Mouse (Mus musculus) kidney, postnatal 0 days (tissue): Measurements from ENCODE around the gene Ccdc92b. TPM values are rescaled to one million over a fixed set of nuclear protein-coding genes. Genes with fewer than 3 reads are reported as not detected.

Source experiments
- ATAC-seq: fragments of 200-750 bp; cut with Nextera tagmentation; replicated peaks from 2 replicates; pipeline ENCODE4 v1.8.0; 2017; ENCODE audit warnings: low read depth, moderate number of reproducible peaks, moderate TSS enrichment, moderate library complexity; ENCODE audit not compliant: low FRiP score
- DNase-seq: peaks from one replicate; pipeline ENCODE4 v3.0.0-alpha.2; 2016; ENCODE audit warnings: low spot score
- H3K27ac ChIP-seq: fragments of 300-500 bp; sonication (generic); 2 replicates; pipeline ENCODE4 v1.5.1; 2014; ENCODE audit warnings: mild to moderate bottlenecking
- H3K27me3 ChIP-seq: fragments of 300-500 bp; sonication (generic); 2 replicates; pipeline ENCODE4 v1.6.1; 2014; ENCODE audit warnings: low read length, mixed read lengths; ENCODE audit not compliant: insufficient read depth
- H3K36me3 ChIP-seq: fragments of 300-500 bp; sonication (generic); 2 replicates; pipeline ENCODE4 v1.6.1; 2014; ENCODE audit warnings: low read length, mixed read lengths; ENCODE audit not compliant: insufficient read depth
- H3K4me1 ChIP-seq: fragments of 300-500 bp; sonication (generic); replicated peaks from 2 replicates; pipeline ENCODE4 v1.6.1; 2014; ENCODE audit warnings: antibody characterized with exemption, low read length, mixed read lengths; ENCODE audit not compliant: insufficient read depth
- H3K4me2 ChIP-seq: fragments of 300-500 bp; sonication (generic); 2 replicates; pipeline ENCODE4 v1.6.1; 2014; ENCODE audit warnings: mild to moderate bottlenecking, low read length, moderate library complexity, mixed read lengths
- H3K4me3 ChIP-seq: fragments of 300-500 bp; sonication (generic); replicated peaks from 2 replicates; pipeline ENCODE4 v1.5.1; 2014; ENCODE audit warnings: low read depth, low read length
- H3K9ac ChIP-seq: fragments of 300-500 bp; sonication (generic); 2 replicates; pipeline ENCODE4 v1.6.1; 2014; ENCODE audit warnings: low read depth, low read length
- H3K9me3 ChIP-seq: fragments of 300-500 bp; sonication (generic); replicated peaks from 2 replicates; pipeline ENCODE4 v1.6.1; 2016; ENCODE audit warnings: low read length, inconsistent platforms, mixed read lengths
- CTCF ChIP-seq: IDR thresholded peaks from 2 replicates; pipeline ENCODE4 v1.5.1; 2016; ENCODE audit warnings: antibody characterized with exemption, low read depth, mild to moderate bottlenecking, moderate library complexity
- WGBS: fragments of 180-500 bp; shearing (Covaris S2); extraction: QIAGEN DNeasy Blood & Tissue Kit; methylation state at CpG from one replicate; pipeline ENCODE4 v1.1.7; 2014; 5-methylcytosine and 5-hydroxymethylcytosine counted together
- polyA plus RNA-seq: library from polyadenylated mRNA; unstranded; fragments of >200 nt; fragmentation: Nextera tagmentation; extraction: Ambion mirVana; gene quantifications from 2 replicates; pipeline ENCODE4 v1.2.1, GENCODE M21; 2015

Ccdc92b gene
- polyA plus RNA-seq, 1 experiment from 2014 or later, result 0.33 TPM

GRCm38 (mm10) chr11:74590239-74590596 is 29.2 kb upstream of the Ccdc92b start:
- H3K27me3 ChIP-seq, result peaks cover 29% of the 10 kb centered on the region
- H3K9ac ChIP-seq, result no peak overlapping the region
- peak overlapping the region; percentile 52 for H3K4me2 ChIP-seq
- no peak for ATAC-seq
- H3K36me3 ChIP-seq, result no peaks in the 10 kb centered on the region
- no peaks in the 10 kb centered on the region; the same call in 1 of the 2 replicates for H3K4me1 ChIP-seq
- no peak for DNase-seq
- no peaks in the 10 kb centered on the region for H3K9me3 ChIP-seq
- TF ChIP-seq CTCF, result no peak
- H3K4me3 ChIP-seq, result peak overlapping the region; percentile 26
- no peak overlapping the region for H3K27ac ChIP-seq
- WGBS, result 1% methylated on average over 25 of the region's 25 CpGs

DNA sequence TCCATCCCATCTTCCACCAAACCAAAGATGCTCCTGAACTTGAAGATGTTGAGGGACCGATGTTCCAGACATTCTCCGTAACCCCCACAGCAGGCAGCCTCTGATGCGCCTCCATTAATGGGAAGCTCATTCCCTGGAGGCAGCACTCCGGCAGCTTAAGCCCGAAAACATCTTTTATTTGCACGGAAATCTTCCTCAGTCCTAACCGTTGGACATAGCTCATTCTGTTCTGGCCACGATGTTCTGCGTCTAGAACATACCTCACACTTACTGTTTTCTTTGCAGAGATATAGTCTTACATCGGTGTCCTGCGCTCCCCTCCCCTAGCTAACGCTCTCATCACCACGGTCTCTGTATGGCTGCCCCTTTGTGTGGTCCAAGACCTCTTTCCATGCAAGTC is 28.7 kb upstream of the Ccdc92b start:
- 31% methylated on average over 13 of the region's 13 CpGs for WGBS
- Histone ChIP-seq H3K4me1 (no peaks in the 10 kb centered on the region; the same call in 1 of the 2 replicates), H3K36me3 (no peaks in the 10 kb centered on the region), H3K4me3 (no peak overlapping the region), H3K27ac (no peak overlapping the region), H3K9me3 (no peaks in the 10 kb centered on the region), H3K27me3 (peaks cover 29% of the 10 kb centered on the region), H3K9ac (no peak overlapping the region), H3K4me2 (no peak overlapping the region)
- no peak for TF ChIP-seq CTCF
- no peak for DNase-seq
- ATAC-seq, result no peak

DNA sequence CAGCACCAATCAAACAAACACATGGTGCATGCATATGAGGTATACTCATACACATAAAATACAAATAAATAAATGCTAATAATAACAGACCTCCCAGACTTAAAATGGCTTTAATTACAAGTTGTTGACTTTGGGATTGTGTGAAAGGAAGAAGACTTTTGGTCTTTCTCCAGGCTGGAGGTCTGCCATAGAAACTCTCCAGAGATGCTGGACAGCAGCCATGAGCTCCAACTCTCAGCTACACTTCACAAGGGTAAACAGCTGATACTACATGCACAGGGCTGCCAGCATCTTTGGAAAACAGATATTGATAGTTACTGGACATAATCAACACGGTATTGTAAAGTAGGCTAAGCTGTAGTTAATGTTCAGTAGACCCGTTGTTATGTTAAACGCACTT is 27.2 kb upstream of the Ccdc92b start:
- H3K27ac ChIP-seq, result no peak overlapping the region
- DNase-seq, result no peak
- H3K4me2 ChIP-seq, result no peak overlapping the region
- H3K4me3 ChIP-seq, result no peak overlapping the region
- no peaks in the 10 kb centered on the region; the same call in 1 of the 2 replicates for H3K4me1 ChIP-seq
- no peak overlapping the region for H3K9ac ChIP-seq
- no peaks in the 10 kb centered on the region for H3K9me3 ChIP-seq
- TF ChIP-seq CTCF, result no peak
- H3K27me3 ChIP-seq, result peaks cover 29% of the 10 kb centered on the region
- ATAC-seq, result no peak
- 78% methylated on average over 3 of the region's 3 CpGs for WGBS
- H3K36me3 ChIP-seq, result no peaks in the 10 kb centered on the region

DNA sequence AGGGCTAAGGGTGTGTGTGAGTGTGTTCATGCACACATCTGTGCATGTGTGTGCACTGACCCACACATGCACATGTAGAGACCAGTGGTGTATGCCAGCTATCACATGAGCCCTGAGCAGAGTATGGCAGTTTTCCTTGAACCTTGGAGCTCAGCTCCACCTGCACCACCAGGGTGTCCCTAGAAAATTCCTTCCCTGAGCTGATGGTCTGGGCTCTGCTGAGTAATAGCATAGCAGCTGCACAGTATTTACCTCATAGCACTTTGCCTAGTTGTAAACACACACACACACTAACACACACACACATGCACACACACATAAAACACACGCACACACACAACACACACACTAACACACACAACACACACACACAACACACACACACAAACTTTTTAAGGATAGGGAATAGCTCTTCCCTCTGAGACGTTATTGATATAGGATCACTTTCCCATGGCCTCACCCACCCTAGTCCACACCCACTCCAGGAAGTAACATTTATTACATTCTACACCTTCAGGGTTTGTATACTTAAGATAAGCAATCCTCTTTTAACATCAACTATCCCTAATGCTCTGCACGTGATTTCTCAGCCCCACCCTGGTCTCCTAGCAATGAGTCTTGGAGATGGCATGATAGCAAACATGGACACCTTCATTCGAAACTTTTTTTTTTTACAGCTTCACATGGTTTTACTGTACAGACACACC is 22.0 kb upstream of the Ccdc92b start:
- Histone ChIP-seq H3K9me3 (no peaks in the 10 kb centered on the region), H3K4me3 (no peak overlapping the region), H3K36me3 (no peaks in the 10 kb centered on the region), H3K27me3 (no peaks in the 10 kb centered on the region), H3K9ac (no peak overlapping the region), H3K4me1 (no peaks in the 10 kb centered on the region), H3K4me2 (no peak overlapping the region), H3K27ac (no peak overlapping the region)
- 65% methylated on average over 4 of the region's 4 CpGs for WGBS
- ATAC-seq (no peak), DNase-seq (no peak)
- TF ChIP-seq CTCF, result no peak

DNA sequence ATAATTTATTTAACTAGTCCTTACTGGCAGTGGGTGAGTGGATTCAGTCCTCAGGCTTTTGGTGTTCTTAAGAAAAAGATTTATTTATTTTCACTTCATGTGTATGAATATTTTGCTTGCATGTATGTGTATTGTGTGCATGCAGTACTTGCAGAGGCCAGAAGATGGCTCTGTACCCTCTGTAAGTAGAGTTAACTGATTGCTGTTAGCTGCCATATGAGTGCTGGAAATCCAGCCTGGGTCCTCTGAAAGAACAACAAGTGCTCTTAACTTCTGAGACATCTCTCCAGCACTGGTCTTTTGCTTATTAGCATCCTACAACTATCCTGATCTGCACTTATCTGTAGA is 21.4 kb upstream of the Ccdc92b start:
- H3K9ac ChIP-seq, result no peak overlapping the region
- no peaks in the 10 kb centered on the region for H3K9me3 ChIP-seq
- DNase-seq, result no peak
- H3K4me1 ChIP-seq, result no peaks in the 10 kb centered on the region
- ATAC-seq, result no peak
- H3K4me3 ChIP-seq, result no peak overlapping the region
- H3K36me3 ChIP-seq, result no peaks in the 10 kb centered on the region
- TF ChIP-seq CTCF, result no peak
- H3K27ac ChIP-seq, result no peak overlapping the region
- no peaks in the 10 kb centered on the region for H3K27me3 ChIP-seq
- H3K4me2 ChIP-seq, result no peak overlapping the region

- Histone ChIP-seq H3K4me2 (no peak overlapping the region), H3K36me3 (no peaks in the 10 kb centered on the region), H3K4me1 (no peaks in the 10 kb centered on the region), H3K4me3 (no peak overlapping the region), H3K9me3 (no peaks in the 10 kb centered on the region), H3K27me3 (no peaks in the 10 kb centered on the region), H3K9ac (no peak overlapping the region), H3K27ac (no peak overlapping the region)
- 71% methylated on average over 1 of the region's 1 CpGs for WGBS
- DNase-seq (no peak), ATAC-seq (no peak)
- TF ChIP-seq CTCF, result no peak
These were observed 17.1 kb upstream of the Ccdc92b start for GRCm38 (mm10) chr11:74602286-74602685.

DNA sequence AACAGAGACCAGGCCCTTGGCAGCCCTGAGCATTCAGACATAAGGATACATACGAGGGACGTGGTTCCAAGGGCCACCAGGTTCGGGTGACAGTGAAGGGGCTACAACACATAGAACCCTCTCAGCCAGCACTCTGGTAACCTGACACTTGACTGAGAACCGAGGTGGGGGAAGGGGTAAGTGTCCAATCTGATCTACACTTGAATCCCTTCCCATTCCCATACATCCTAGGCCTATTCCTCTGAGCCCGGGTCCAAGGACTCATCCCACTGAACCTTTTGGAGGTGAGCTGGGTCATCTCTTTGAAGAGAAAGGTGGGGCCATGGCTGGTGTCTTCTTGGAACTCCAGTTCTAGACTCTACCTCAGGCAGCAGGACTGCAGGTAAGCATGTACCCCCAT is 9.3 kb upstream of the Ccdc92b start:
- H3K4me1 ChIP-seq, result no peaks in the 10 kb centered on the region
- no peak overlapping the region for H3K4me2 ChIP-seq
- DNase-seq (no peak), ATAC-seq (no peak)
- no peaks in the 10 kb centered on the region for H3K36me3 ChIP-seq
- H3K27ac ChIP-seq, result no peak overlapping the region
- H3K4me3 ChIP-seq, result 0 out of 2 replicates have a peak overlapping the region, but pooled peaks have one; percentile 24
- H3K9me3 ChIP-seq, result no peaks in the 10 kb centered on the region
- no peak for TF ChIP-seq CTCF
- peaks cover 20% of the 10 kb centered on the region for H3K27me3 ChIP-seq
- WGBS, result 20% methylated on average over 5 of the region's 5 CpGs
- no peak overlapping the region for H3K9ac ChIP-seq
